Mouse (Mus musculus) embryonic fibroblast, embryonic 13.5 days (primary cell): ENCODE results near the gene Prkch.

Experiments used
- CTCF ChIP-seq: IDR thresholded peaks from 2 replicates; pipeline ENCODE4 v1.5.1; 2011; ENCODE audit warnings: mild to moderate bottlenecking, control low read depth, low read length, moderate library complexity, borderline replicate concordance; ENCODE audit not compliant: insufficient read depth
- POLR2A ChIP-seq: IDR thresholded peaks from 2 replicates; pipeline ENCODE4 v1.6.1; 2011; ENCODE audit warnings: low read depth, mild to moderate bottlenecking, control low read depth, low read length, moderate library complexity

GRCm38 (mm10) chr12:73656568-73657204 lies 72.1 kb downstream of the Prkch start:
- TF ChIP-seq CTCF (no peak), POLR2A (no peak)
